Mouse (Mus musculus) small intestine, adult 2 months (tissue): ENCODE data around the gene Gm17334.

Source experiments
- CTCF ChIP-seq: fragments of 200-500 bp; IDR thresholded peaks from 2 replicates; pipeline ENCODE4 v1.5.1; 2012; ENCODE audit warnings: low read depth, mild to moderate bottlenecking, control low read depth, inconsistent platforms, low read length, moderate library complexity, mixed read lengths; ENCODE audit not compliant: insufficient replicate concordance, insufficient read length; ENCODE audit errors: extremely low read depth
- POLR2A ChIP-seq: fragments of 200-500 bp; IDR thresholded peaks from 2 replicates; pipeline ENCODE4 v1.6.1; 2012; ENCODE audit warnings: low read depth, mild to moderate bottlenecking, control low read depth, inconsistent platforms, low read length, moderate library complexity

- TF ChIP-seq POLR2A (no peak), CTCF (no peak)
These were observed 5.5 kb upstream of the Gm17334 start for GRCm38 (mm10) chr11:53778455-53778854.
